In genomic region chr6:115940603-115941002, GRCm38 (mm10) we compare ENCODE assay signal across 34 mouse cellular contexts. TPM values are rescaled to one million over a fixed set of nuclear protein-coding genes. Genes with fewer than 3 reads are reported as not detected.
DNase-seq lines count a peak whose midpoint lies in the region; ATAC-seq lines count a peak whose summit lies in the region.
"Had no signal": no experiment of that assay in that cellular context is flagged by ENCODE, and none has a peak within 500 bp of the region (broad histone marks: within the 10 kb centered on the region; RNA-seq: fewer than 3 reads in every experiment).

No protein-coding gene starts in this region.

- H3K4me1 ChIP-seq in kidney, embryonic 15.5 days = peaks cover 10% of the 10 kb centered on the region
- 0 out of 2 replicates have a peak, but pooled peaks cover 4% of the 10 kb centered on the region for H3K4me1 ChIP-seq in midbrain, embryonic 13.5 days (replicated peaks)

- no peaks in the 10 kb centered on the region for H3K9me3 ChIP-seq in kidney, embryonic 15.5 days (replicated peaks)
- 0 out of 2 replicates have a peak, but pooled peaks cover 7% of the 10 kb centered on the region for H3K9me3 ChIP-seq in midbrain, embryonic 13.5 days
- H3K9me3 ChIP-seq: limb, embryonic 12.5 days; neural tube, embryonic 13.5 days had no signal

- H3K27ac ChIP-seq in kidney, embryonic 15.5 days = no peak overlapping the region
- no peak overlapping the region for H3K27ac ChIP-seq in midbrain, embryonic 13.5 days
- H3K27ac ChIP-seq: gastrocnemius, adult 2 months; heart, adult 2 months; hindbrain, embryonic 14.5 days; layer of hippocampus, adult 2 months; left cerebral cortex, adult 2 months; limb, embryonic 12.5 days; liver, embryonic 14.5 days; midbrain, embryonic 12.5 days; neural tube, embryonic 13.5 days had no signal

- no peak overlapping the region for H3K4me2 ChIP-seq in kidney, embryonic 15.5 days
- H3K4me2 ChIP-seq in midbrain, embryonic 13.5 days (replicated peaks) = no peak overlapping the region
- H3K4me2 ChIP-seq: hindbrain, embryonic 14.5 days; limb, embryonic 12.5 days; midbrain, embryonic 12.5 days; neural tube, embryonic 13.5 days had no signal

- no peak for ATAC-seq in kidney, embryonic 15.5 days (replicated peaks; ENCODE audit: low FRiP score)
- no peak for ATAC-seq in midbrain, embryonic 13.5 days
- ATAC-seq: forebrain, embryonic 16.5 days had no signal

- WGBS in kidney, embryonic 15.5 days = 78% methylated on average over 1 of the region's 1 CpGs
- WGBS in large intestine, adult 2 months = 17% methylated on average over 1 of the region's 1 CpGs
- WGBS in midbrain, embryonic 13.5 days = 85% methylated on average over 1 of the region's 1 CpGs

- no peaks in the 10 kb centered on the region for H3K36me3 ChIP-seq in kidney, embryonic 15.5 days
- no peaks in the 10 kb centered on the region for H3K36me3 ChIP-seq in midbrain, embryonic 13.5 days
- H3K36me3 ChIP-seq: heart, embryonic 12.5 days; limb, embryonic 12.5 days; midbrain, embryonic 12.5 days; neural tube, embryonic 13.5 days had no signal

- no peak overlapping the region for H3K4me3 ChIP-seq in kidney, embryonic 15.5 days (replicated peaks)
- H3K4me3 ChIP-seq in midbrain, embryonic 13.5 days (replicated peaks) = no peak overlapping the region
- H3K4me3 ChIP-seq: erythroblast, embryonic 14.5 days; gastrocnemius, adult 2 months; heart, adult 2 months; heart, embryonic 12.5 days; layer of hippocampus, adult 2 months; left cerebral cortex, adult 2 months; limb, embryonic 12.5 days; megakaryocyte, embryonic 14.5 days; midbrain, embryonic 12.5 days; neural tube, embryonic 13.5 days had no signal

- no peak overlapping the region for H3K9ac ChIP-seq in kidney, embryonic 15.5 days
- H3K9ac ChIP-seq in midbrain, embryonic 13.5 days (replicated peaks) = no peak overlapping the region
- H3K9ac ChIP-seq: heart, embryonic 12.5 days; hindbrain, embryonic 14.5 days; limb, embryonic 12.5 days; liver, embryonic 14.5 days; midbrain, embryonic 12.5 days; neural tube, embryonic 13.5 days had no signal

- peak; percentile 57 for DNase-seq in kidney, adult 11 months
- DNase-seq in kidney, postnatal 25 days = peak; percentile 49 to 74
- DNase-seq in kidney, postnatal 10 days = no peak
- DNase-seq in NIH3T3 (ENCODE audit: low read depth) = peak; percentile 34
- DNase-seq in large intestine, adult 2 months (ENCODE audit: low read depth, low spot score) = peak; percentile 29
- no peak for DNase-seq in Muller cell, postnatal 12 days (ENCODE audit: inconsistent ontology term)
- DNase-seq: adrenal gland, postnatal 25 days; cerebellum, adult 11-12 months; cerebellum, adult 9-11 months; gastrocnemius, adult 2 months; gastrocnemius, postnatal 36 days; heart, adult 2 months; right cerebral cortex, postnatal 4 days had no signal

- no peaks in the 10 kb centered on the region for H3K27me3 ChIP-seq in kidney, embryonic 15.5 days
- no peaks in the 10 kb centered on the region for H3K27me3 ChIP-seq in midbrain, embryonic 13.5 days
- H3K27me3 ChIP-seq: CH12.LX; heart, embryonic 12.5 days; midbrain, embryonic 12.5 days; neural tube, embryonic 13.5 days had no signal

RNA-seq across cellular contexts. Expression of gene H1foo, which starts 4.1 kb away (rescaled TPM):
- not detected in 2 replicates for polyA plus RNA-seq in kidney, embryonic 15.5 days (2015; fragmentation: Nextera tagmentation; extraction: Ambion mirVana)
- not detected in 2 replicates for polyA plus RNA-seq in large intestine, adult 2 months (2012; rRNA removed)
- polyA plus RNA-seq in midbrain, embryonic 13.5 days (2015; fragmentation: Nextera tagmentation; extraction: Ambion mirVana) = not detected in 2 replicates
- polyA plus RNA-seq: C2C12; embryonic facial prominence, embryonic 14.5 days; erythroblast, embryonic 14.5 days; forebrain, embryonic 11.5 days; forebrain, embryonic 16.5 days; heart, adult 2 months; heart, embryonic 12.5 days; heart, postnatal 0 days; hindbrain, embryonic 14.5 days; limb, embryonic 12.5 days; liver, embryonic 14.5 days; lung, postnatal 0 days; midbrain, embryonic 12.5 days; neural tube, embryonic 13.5 days; spleen, adult 2 months; testis, adult 2 months had no signal

RNA-seq across cellular contexts. Expression of gene Rho, which starts 9.1 kb away (rescaled TPM):
- polyA plus RNA-seq in kidney, embryonic 15.5 days (2015; fragmentation: Nextera tagmentation; extraction: Ambion mirVana) = 0.10 and 0.14 TPM in 2 replicates
- 0.12 and 0.22 TPM in 2 replicates for polyA plus RNA-seq in large intestine, adult 2 months (2012; rRNA removed)
- 0.05 and 0.21 TPM in 2 replicates for polyA plus RNA-seq in midbrain, embryonic 13.5 days (2015; fragmentation: Nextera tagmentation; extraction: Ambion mirVana)
- polyA plus RNA-seq: erythroblast, embryonic 14.5 days; heart, postnatal 0 days; midbrain, embryonic 12.5 days had no signal

RNA-seq across cellular contexts. Expression of gene Plxnd1, which starts 54.2 kb away (rescaled TPM):
- 47.3 and 52.7 TPM in 2 replicates for polyA plus RNA-seq in kidney, embryonic 15.5 days (2015; fragmentation: Nextera tagmentation; extraction: Ambion mirVana)
- polyA plus RNA-seq in large intestine, adult 2 months (2012; rRNA removed) = 12.9 and 20.1 TPM in 2 replicates
- 6.5 and 8.2 TPM in 2 replicates for polyA plus RNA-seq in midbrain, embryonic 13.5 days (2015; fragmentation: Nextera tagmentation; extraction: Ambion mirVana)

Comparison
In these comparisons a context has a peak if more than half of its experiments do, and no peak if none do; other contexts are left out.
1. DNase-seq: peak in kidney, adult 11 months (single experiment), kidney, postnatal 25 days (2 of 2), NIH3T3 (single experiment) and large intestine, adult 2 months (single experiment); none in kidney, postnatal 10 days (single experiment) and Muller cell, postnatal 12 days (single experiment).